Mouse (Mus musculus) heart, adult 2 months (tissue): ENCODE data around the gene Macrod2.

Source experiments
- CTCF ChIP-seq: fragments of 200-600 bp; IDR thresholded peaks from 2 replicates; pipeline ENCODE4 v1.8.1; 2022; ENCODE audit warnings: antibody characterized with exemption, mild to moderate bottlenecking, moderate library complexity
- EP300 ChIP-seq: fragments of 200-500 bp; IDR thresholded peaks from 2 replicates; pipeline ENCODE4 v1.6.1; 2011; ENCODE audit warnings: low read depth, low read length, control low read depth; ENCODE audit not compliant: insufficient read depth
- POLR2A ChIP-seq: fragments of 200-500 bp; IDR thresholded peaks from 2 replicates; pipeline ENCODE4 v1.6.1; 2011; ENCODE audit warnings: mild to moderate bottlenecking, low read depth, low read length, control low read depth; ENCODE audit not compliant: insufficient read depth

DNA sequence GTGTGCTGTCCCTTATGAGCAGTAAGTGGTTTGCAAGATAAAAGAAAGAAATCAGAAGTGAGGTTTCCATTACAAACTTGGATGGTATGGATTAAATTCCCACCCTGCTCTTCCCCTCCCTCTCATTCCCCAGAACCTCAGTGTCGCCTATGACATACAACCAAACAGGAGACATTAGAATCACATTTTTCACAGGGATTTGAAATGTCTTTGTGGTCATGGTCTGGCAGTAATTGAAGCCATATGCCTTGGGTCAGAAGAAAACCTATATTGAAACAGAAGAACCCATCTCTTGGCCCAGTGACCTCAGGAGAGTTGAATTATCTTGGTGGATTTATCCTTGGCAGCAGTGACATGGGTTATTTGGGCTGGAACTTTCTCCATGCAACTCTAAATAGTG lies 778.1 kb downstream of the Macrod2 start:
- no peak for TF ChIP-seq CTCF
- TF ChIP-seq EP300: no peak
- TF ChIP-seq POLR2A: no peak
